12 mouse cellular contexts compared by ENCODE assay signal in genomic region chr10:3427689-3428399, GRCm38 (mm10).
DNase-seq lines count a peak whose midpoint lies in the region; ATAC-seq and TF ChIP-seq lines count a peak whose summit lies in the region.
"Had no signal": no experiment of that assay in that cellular context is flagged by ENCODE, and none has a peak within 500 bp of the region (broad histone marks: within the 10 kb centered on the region; RNA-seq: fewer than 3 reads in every experiment).

No protein-coding gene starts in this region.

- no peaks in the 10 kb centered on the region for H3K36me3 ChIP-seq in forebrain, embryonic 13.5 days (ENCODE audit: poor library complexity, severe bottlenecking)
- H3K36me3 ChIP-seq in forebrain, embryonic 10.5 days (replicated peaks): no peaks in the 10 kb centered on the region
- no peaks in the 10 kb centered on the region for H3K36me3 ChIP-seq in lung, embryonic 14.5 days (ENCODE audit: insufficient read depth)
- H3K36me3 ChIP-seq in hindbrain, embryonic 13.5 days: no peaks in the 10 kb centered on the region
- H3K36me3 ChIP-seq in stomach, postnatal 0 days (ENCODE audit: control insufficient read depth, insufficient read depth, low read length): no peaks in the 10 kb centered on the region

- 47% methylated on average over 3 of the region's 3 CpGs for WGBS in forebrain, embryonic 13.5 days
- 86% methylated on average over 3 of the region's 3 CpGs for WGBS in forebrain, embryonic 10.5 days
- WGBS in lung, embryonic 14.5 days: 23% methylated on average over 3 of the region's 3 CpGs
- WGBS in lung, adult 2 months: 20% methylated on average over 3 of the region's 3 CpGs
- 46% methylated on average over 3 of the region's 3 CpGs for WGBS in hindbrain, embryonic 13.5 days
- 48% methylated on average over 3 of the region's 3 CpGs for WGBS in stomach, postnatal 0 days

- no peak overlapping the region for H3K4me3 ChIP-seq in forebrain, embryonic 13.5 days
- no peak overlapping the region for H3K4me3 ChIP-seq in forebrain, embryonic 10.5 days
- H3K4me3 ChIP-seq in lung, embryonic 14.5 days (ENCODE audit: low read depth, low read length): no peak overlapping the region
- no peak overlapping the region for H3K4me3 ChIP-seq in lung, adult 2 months (replicated peaks; ENCODE audit: extremely low read depth, low read depth, low read length)
- no peak overlapping the region for H3K4me3 ChIP-seq in hindbrain, embryonic 13.5 days
- H3K4me3 ChIP-seq in stomach, postnatal 0 days (ENCODE audit: low read depth, low read length): no peak overlapping the region
- H3K4me3 ChIP-seq: megakaryocyte, embryonic 14.5 days had no signal

- no peak overlapping the region for H3K4me2 ChIP-seq in forebrain, embryonic 13.5 days
- no peak overlapping the region for H3K4me2 ChIP-seq in lung, embryonic 14.5 days
- H3K4me2 ChIP-seq in hindbrain, embryonic 13.5 days: no peak overlapping the region
- H3K4me2 ChIP-seq in stomach, postnatal 0 days (replicated peaks; ENCODE audit: low read depth): no peak overlapping the region

- no peak for TF ChIP-seq EP300 in stomach, postnatal 0 days (optimal IDR thresholded peaks at IDR 0.05)

- DNase-seq in forebrain, embryonic 10.5 days (ENCODE audit: extremely low spot score, low spot score): no peak
- DNase-seq in lung, embryonic 14.5 days: peak; percentile 73
- no peak for DNase-seq in lung, adult 2 months
- DNase-seq in Muller cell, postnatal 12 days (ENCODE audit: inconsistent ontology term): peak; percentile 38
- no peak for DNase-seq in stomach, postnatal 0 days (ENCODE audit: low spot score)
- DNase-seq in layer of hippocampus, postnatal 10 days (ENCODE audit: low spot score in 2 of 2): no peak
- DNase-seq: B cell, adult 2 months; gastrocnemius, postnatal 25 days had no signal

- no peak overlapping the region for H3K9ac ChIP-seq in forebrain, embryonic 13.5 days
- no peak overlapping the region for H3K9ac ChIP-seq in lung, embryonic 14.5 days
- no peak overlapping the region for H3K9ac ChIP-seq in hindbrain, embryonic 13.5 days
- no peak overlapping the region for H3K9ac ChIP-seq in stomach, postnatal 0 days (ENCODE audit: low read length)

- no peak overlapping the region for H3K27ac ChIP-seq in forebrain, embryonic 13.5 days
- H3K27ac ChIP-seq in forebrain, embryonic 10.5 days: no peak overlapping the region
- no peak overlapping the region for H3K27ac ChIP-seq in lung, embryonic 14.5 days (ENCODE audit: low read depth)
- no peak overlapping the region; the same call in 1 of the 2 replicates for H3K27ac ChIP-seq in hindbrain, embryonic 13.5 days
- no peak overlapping the region for H3K27ac ChIP-seq in stomach, postnatal 0 days (replicated peaks)
- H3K27ac ChIP-seq: kidney, postnatal 0 days had no signal

- 0 out of 2 replicates have a peak, but pooled peaks cover 6% of the 10 kb centered on the region for H3K4me1 ChIP-seq in forebrain, embryonic 13.5 days
- H3K4me1 ChIP-seq in forebrain, embryonic 10.5 days: no peaks in the 10 kb centered on the region
- 0 out of 2 replicates have a peak, but pooled peaks cover 3% of the 10 kb centered on the region for H3K4me1 ChIP-seq in lung, embryonic 14.5 days (ENCODE audit: insufficient read depth)
- no peaks in the 10 kb centered on the region; the same call in 1 of the 2 replicates for H3K4me1 ChIP-seq in lung, adult 2 months (ENCODE audit: control insufficient read depth, insufficient read depth, low read length)
- peaks cover 8% of the 10 kb centered on the region; the same call in 1 of the 2 replicates for H3K4me1 ChIP-seq in hindbrain, embryonic 13.5 days (replicated peaks)
- H3K4me1 ChIP-seq in stomach, postnatal 0 days (replicated peaks; ENCODE audit: control insufficient read depth, insufficient read depth): no peaks in the 10 kb centered on the region
- H3K4me1 ChIP-seq: megakaryocyte, embryonic 14.5 days had no signal

- H3K9me3 ChIP-seq in forebrain, embryonic 13.5 days (replicated peaks): no peaks in the 10 kb centered on the region
- no peaks in the 10 kb centered on the region for H3K9me3 ChIP-seq in forebrain, embryonic 10.5 days
- no peaks in the 10 kb centered on the region for H3K9me3 ChIP-seq in lung, embryonic 14.5 days (ENCODE audit: low read depth, low read length)
- H3K9me3 ChIP-seq in hindbrain, embryonic 13.5 days: no peaks in the 10 kb centered on the region
- H3K9me3 ChIP-seq in stomach, postnatal 0 days (ENCODE audit: control insufficient read depth, low read length): no peaks in the 10 kb centered on the region

- TF ChIP-seq CTCF in lung, embryonic 14.5 days (IDR thresholded peaks at IDR 0.05; ENCODE audit: low read depth): no peak
- no peak for TF ChIP-seq CTCF in lung, adult 2 months (IDR thresholded peaks at IDR 0.05; ENCODE audit: insufficient read depth, low read length)
- TF ChIP-seq CTCF in stomach, postnatal 0 days (IDR thresholded peaks at IDR 0.05; ENCODE audit: low read depth): no peak

- no peaks in the 10 kb centered on the region for H3K27me3 ChIP-seq in forebrain, embryonic 13.5 days
- H3K27me3 ChIP-seq in forebrain, embryonic 10.5 days (ENCODE audit: poor library complexity, severe bottlenecking): no peaks in the 10 kb centered on the region
- H3K27me3 ChIP-seq in lung, embryonic 14.5 days (ENCODE audit: insufficient read depth, low read length): no peaks in the 10 kb centered on the region
- no peaks in the 10 kb centered on the region for H3K27me3 ChIP-seq in hindbrain, embryonic 13.5 days
- no peaks in the 10 kb centered on the region for H3K27me3 ChIP-seq in stomach, postnatal 0 days (ENCODE audit: control insufficient read depth, insufficient read depth, low read length)
- H3K27me3 ChIP-seq: megakaryocyte, embryonic 14.5 days had no signal

- peak; percentile 13; the same call in 1 of the 2 replicates for ATAC-seq in forebrain, embryonic 13.5 days
- peak; percentile 49 for ATAC-seq in lung, embryonic 14.5 days (ENCODE audit: insufficient read depth)
- ATAC-seq in hindbrain, embryonic 13.5 days (ENCODE audit: low FRiP score): peak; percentile 62; the same call in 1 of the 2 replicates
- no peak for ATAC-seq in stomach, postnatal 0 days (ENCODE audit: low FRiP score, low TSS enrichment)

- TF ChIP-seq POLR2A in lung, adult 2 months (IDR thresholded peaks at IDR 0.05; ENCODE audit: borderline replicate concordance, extremely low read depth, low read depth, low read length): no peak

Comparison
In these comparisons a context has a peak if more than half of its experiments do, and no peak if none do; other contexts are left out.
1. DNase-seq: peak in lung, embryonic 14.5 days (single experiment) and Muller cell, postnatal 12 days (single experiment); none in forebrain, embryonic 10.5 days (single experiment), lung, adult 2 months (single experiment), stomach, postnatal 0 days (single experiment) and layer of hippocampus, postnatal 10 days (0 of 2).